Mouse (Mus musculus): ENCODE data around the gene Cmklr1.

GRCm38 (mm10) chr5:113579128-113579527, 71.1 kb downstream of the Cmklr1 start:
- TF ChIP-seq POLR2A (IDR thresholded peaks at IDR 0.05; ENCODE audit: borderline replicate concordance, low read depth, low read length): no peak
- no peak for TF ChIP-seq CTCF (IDR thresholded peaks at IDR 0.05; ENCODE audit: low read depth, low read length)

All from bone marrow macrophage, adult 2 months (primary cell).